Mouse (Mus musculus) spleen, postnatal 4 days (tissue): ENCODE measurements around the gene Tmco5.

Source experiments
- DNase-seq, 2 experiments: peaks; one replicate each; pipeline ENCODE4 v3.0.0; 2022; ENCODE audit warnings: low spot score in 2 of 2

Gene Tmco5

GRCm38 (mm10) chr2:116878391-116878790, at the start of gene Tmco5:
Gene Tmco5, plus strand, starts transcription at chr2:116878691.
- DNase-seq, result no peak

DNA sequence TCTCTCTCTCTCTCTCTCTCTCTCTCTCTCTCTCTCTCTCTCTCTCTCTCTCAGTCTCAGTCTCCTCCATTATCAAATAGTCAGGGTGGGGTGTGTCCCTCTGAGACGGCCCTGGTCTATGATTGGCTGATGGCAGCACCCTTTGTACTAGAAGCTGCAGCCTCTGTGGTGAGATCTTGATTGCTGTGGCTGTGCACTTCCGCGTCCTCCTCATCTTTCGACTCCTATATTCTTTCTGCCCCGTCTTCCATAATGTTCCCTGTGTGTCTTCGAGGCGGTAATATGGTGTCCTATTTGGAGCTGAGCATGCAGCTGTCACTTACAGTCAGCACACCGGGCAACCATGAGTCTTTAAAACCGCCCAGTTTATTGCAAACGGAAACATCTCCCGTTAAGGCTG, 46.6 kb upstream of the Tmco5 start:
- DNase-seq, result peak in 1 of 2 experiments; percentile 31

DNA sequence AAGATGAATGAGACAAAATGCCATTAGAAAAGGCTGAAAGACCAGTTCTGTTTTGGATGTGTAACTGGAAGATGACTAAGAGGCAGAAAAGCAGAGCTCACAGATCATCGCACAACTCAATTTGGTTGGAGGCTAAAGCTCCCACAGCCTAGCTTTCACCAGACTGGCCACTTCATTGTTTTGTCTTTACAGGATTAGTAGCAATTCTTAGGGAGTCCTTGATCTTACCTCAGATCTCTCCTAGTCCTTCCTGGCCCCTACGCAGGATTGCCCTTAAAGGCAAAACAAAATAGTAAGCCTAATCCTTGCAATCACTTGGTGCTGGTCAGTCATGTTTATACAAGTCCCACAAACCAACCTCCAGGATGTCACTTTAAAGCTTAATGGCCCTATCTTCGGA, 40.7 kb upstream of the Tmco5 start:
- no peak for DNase-seq

DNA sequence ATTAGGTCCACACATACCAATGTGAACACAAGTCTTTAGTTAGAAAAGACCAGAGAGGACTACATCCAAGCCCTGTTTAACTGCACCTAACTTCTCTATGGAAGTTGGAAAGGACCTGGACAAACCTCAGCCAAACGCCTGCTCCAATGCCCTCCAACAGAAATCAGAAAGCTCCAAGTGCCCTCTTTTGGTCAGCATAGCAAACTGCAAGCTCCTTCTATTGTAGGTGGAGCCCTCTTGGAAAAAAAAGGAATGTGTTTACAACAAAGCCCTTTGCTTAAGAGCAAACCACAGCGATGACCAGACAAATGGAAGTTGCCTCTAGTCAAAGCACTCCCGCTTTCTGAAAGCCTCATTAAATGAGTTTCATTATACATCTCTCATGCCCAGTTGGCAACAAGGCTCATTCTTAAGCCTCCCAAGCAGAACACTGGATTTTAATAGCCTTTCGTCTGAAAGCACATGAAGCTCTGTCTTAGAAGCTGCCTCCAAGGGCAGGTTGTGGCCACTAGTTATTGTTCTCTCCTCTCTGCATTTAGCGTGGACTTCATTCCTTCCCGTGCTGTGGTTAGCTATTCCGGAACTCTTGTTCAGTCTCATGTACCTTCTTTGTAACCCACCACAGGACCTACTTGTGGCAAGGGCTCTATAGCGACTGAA, 39.8 kb upstream of the Tmco5 start:
- no peak for DNase-seq

- no peak for DNase-seq
These were observed 28.4 kb upstream of the Tmco5 start for GRCm38 (mm10) chr2:116849980-116850636.

DNA sequence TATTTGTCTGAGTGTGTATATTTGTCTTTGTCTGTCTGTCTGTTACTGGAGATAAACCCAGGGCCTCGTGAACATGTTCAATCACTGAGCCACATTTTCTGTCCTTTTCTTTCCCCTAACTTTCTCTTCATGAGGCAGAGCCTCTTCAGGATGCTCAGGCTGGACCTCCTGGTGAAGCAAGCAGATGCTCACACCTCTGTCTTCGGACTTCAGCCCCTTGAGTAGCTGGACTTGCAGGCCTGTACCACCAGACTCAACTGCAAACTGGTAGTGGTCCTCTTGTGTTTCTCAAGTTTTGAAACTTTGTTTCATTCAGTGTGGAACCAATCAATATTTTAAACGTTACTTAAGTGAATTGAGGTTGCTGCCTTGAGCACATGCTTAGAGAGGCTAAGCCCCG, 27.1 kb upstream of the Tmco5 start:
- DNase-seq, result no peak

GRCm38 (mm10) chr2:116852249-116852648, 26.2 kb upstream of the Tmco5 start:
- no peak for DNase-seq

GRCm38 (mm10) chr2:116858703-116859102, 19.8 kb upstream of the Tmco5 start:
- no peak for DNase-seq

- no peak for DNase-seq
These were observed 1.4 kb upstream of the Tmco5 start for GRCm38 (mm10) chr2:116876955-116877615.

- no peak for DNase-seq
These were observed 1.2 kb downstream of the Tmco5 start for GRCm38 (mm10) chr2:116879730-116880129.

- DNase-seq, result no peak
These were observed 15.0 kb downstream of the Tmco5 start for GRCm38 (mm10) chr2:116893316-116893987.

DNA sequence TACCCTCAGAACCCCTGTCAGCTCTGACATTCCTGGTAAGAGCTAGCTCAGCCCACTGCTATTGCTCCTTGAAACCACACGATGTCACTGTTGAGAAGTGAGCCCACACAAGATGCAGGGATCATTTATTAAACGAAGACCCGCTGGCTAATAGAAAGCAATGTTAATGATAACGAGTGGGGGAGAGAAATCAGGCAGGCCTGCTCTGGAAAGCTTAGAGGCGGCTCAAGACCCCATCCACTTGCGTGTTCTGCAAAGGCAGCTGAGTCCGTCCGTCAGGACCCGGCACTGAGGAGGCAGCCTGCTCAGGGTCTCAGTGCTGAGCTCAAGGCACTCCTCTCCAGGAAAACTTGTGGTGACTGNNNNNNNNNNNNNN, 15.5 kb downstream of the Tmco5 start:
- DNase-seq, result no peak

- DNase-seq, result peak; percentile 68 to 89
These were observed 21.3 kb downstream of the Tmco5 start for GRCm38 (mm10) chr2:116899615-116900272.

DNA sequence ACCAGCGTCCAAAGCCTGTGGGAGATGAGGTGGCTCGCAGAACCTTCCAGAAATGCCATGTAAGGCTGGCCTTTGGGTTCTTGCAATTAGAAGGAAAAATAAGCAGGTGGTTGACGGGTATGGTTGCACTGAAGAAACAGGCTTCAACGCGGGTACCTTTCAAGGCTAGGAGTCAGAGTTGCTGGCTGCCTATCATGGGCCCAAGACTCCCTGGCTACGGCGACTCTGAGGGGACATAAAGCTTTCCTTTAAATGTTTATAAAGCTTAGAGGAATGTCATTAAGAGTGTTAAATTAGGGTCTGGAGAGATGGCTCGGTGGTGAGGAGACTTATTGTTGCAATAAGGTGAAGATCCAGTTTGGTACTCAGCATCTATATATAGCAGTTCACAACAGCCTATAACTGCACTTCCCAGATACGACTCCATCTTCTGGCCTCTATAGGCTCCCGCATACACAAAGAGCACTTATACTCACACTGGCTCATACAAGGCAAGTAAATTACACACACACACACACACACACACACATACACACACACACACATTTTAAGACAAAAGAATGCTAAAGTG, 21.9 kb downstream of the Tmco5 start:
- DNase-seq, result no peak

GRCm38 (mm10) chr2:116908268-116908667, 29.8 kb downstream of the Tmco5 start:
- DNase-seq, result no peak

GRCm38 (mm10) chr2:116912334-116913070, 34.0 kb downstream of the Tmco5 start:
- no peak for DNase-seq

DNA sequence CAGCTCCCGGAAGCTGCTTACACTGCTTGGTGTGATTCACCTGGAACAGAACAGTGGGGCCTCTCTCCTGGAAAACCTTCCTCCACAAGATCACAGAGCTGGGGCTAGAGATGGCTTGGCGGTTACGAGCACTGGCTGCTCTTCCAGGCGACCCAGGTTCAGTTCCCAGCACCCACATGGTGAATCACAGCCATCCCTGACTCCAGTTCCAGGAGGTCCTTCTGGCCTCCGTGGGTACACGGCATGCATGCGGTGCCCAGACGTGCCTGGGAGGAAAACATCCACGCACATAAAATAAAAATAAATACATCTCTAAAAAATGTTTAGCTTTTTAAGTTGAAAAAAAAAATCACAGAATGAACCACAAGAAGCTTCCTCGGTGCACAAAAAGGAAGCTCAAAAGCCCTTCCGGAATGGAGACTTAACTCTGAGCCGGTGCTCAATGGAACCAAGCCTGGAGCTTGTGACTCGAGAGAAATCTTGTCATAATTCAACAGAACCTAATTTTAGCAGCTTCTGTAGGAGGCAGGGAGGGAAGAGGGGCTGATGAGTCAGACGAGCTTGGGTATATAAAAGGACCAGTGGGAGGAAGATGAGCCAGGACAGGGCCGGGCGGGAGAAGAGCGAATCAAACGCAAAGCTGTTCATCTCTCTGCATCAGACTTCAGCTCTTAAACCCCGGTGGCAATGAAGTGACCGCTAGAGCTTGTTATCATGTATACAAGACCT, 35.4 kb downstream of the Tmco5 start:
- DNase-seq, result no peak

DNA sequence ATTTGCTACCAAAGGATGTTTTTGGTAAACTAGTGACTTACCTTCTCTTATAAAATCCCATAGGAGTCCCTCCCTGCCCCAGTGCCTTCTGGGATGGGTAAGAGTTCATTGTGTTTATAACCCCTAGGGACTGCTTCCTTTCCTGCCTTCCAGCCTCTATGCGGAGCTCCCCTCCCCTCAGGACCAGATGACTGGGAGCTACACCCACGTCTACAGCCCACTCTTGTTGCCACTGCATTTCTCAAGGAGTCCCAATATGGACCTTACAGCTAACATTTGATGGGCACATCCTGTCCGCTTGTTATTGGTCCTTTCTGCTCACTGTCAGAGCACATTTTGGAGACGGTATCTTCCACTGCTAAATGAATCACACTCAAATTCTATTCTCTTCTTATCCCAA, 36.1 kb downstream of the Tmco5 start:
- no peak for DNase-seq

DNA sequence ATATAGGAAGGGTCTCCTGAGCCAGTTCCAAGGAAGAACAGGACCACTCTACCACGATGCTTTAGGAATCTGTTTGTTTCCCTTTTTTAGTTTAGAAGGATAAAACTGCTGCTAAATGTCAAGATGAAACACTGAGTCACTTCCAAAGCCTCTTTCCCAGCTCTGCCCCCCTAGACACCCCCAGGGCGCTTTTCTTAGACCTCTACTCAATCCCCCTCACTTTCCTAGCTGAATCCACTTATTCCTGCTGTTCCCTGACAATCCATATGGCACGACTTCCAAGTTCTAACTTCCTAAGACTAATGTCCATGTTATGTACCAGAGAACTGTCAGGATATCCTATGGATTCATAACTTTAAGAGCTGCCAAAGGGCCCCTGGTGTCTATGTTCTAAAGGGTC, 40.1 kb downstream of the Tmco5 start:
- DNase-seq, result no peak
